Mouse (Mus musculus) liver, embryonic 14.5 days (tissue): ENCODE results near the gene Utp18.

Source experiments
- CTCF ChIP-seq: IDR thresholded peaks from 2 replicates; pipeline ENCODE4 v1.5.1; 2016; ENCODE audit warnings: antibody characterized with exemption, low read depth, control low read depth
- EP300 ChIP-seq: IDR thresholded peaks from 2 replicates; pipeline ENCODE4 v1.6.1; 2016; ENCODE audit warnings: antibody characterized with exemption, low read depth

- TF ChIP-seq CTCF (no peak), EP300 (no peak)
Measured at GRCm38 (mm10) chr11:93817966-93818738, 67.4 kb downstream of the Utp18 start.
